Mouse (Mus musculus) lung, embryonic 15.5 days (tissue): ENCODE results near the gene Arid1b. TPM values are rescaled to one million over a fixed set of nuclear protein-coding genes. Genes with fewer than 3 reads are reported as not detected.

Experiments used
- ATAC-seq: fragments of 200-750 bp; cut with Nextera tagmentation; 2 replicates; pipeline ENCODE4 v1.8.0; 2017; ENCODE audit warnings: moderate number of reproducible peaks, borderline replicate concordance; ENCODE audit not compliant: low FRiP score, low TSS enrichment; ENCODE audit errors: extremely low read depth
- H3K27ac ChIP-seq: fragments of 300-500 bp; sonication (generic); 2 replicates; pipeline ENCODE4 v1.5.1; 2015; ENCODE audit warnings: moderate library complexity, mild to moderate bottlenecking, inconsistent platforms
- H3K27me3 ChIP-seq: fragments of 300-500 bp; sonication (generic); 2 replicates; pipeline ENCODE4 v1.6.1; 2015; ENCODE audit warnings: inconsistent platforms
- H3K36me3 ChIP-seq: fragments of 300-500 bp; sonication (generic); 2 replicates; pipeline ENCODE4 v1.6.1; 2015; ENCODE audit warnings: inconsistent platforms
- H3K4me1 ChIP-seq: fragments of 300-500 bp; sonication (generic); 2 replicates; pipeline ENCODE4 v1.6.1; 2015; ENCODE audit warnings: inconsistent platforms
- H3K4me2 ChIP-seq: fragments of 300-500 bp; sonication (generic); 2 replicates; pipeline ENCODE4 v1.6.1; 2015; ENCODE audit warnings: inconsistent platforms, mild to moderate bottlenecking, moderate library complexity
- H3K4me3 ChIP-seq: fragments of 300-500 bp; sonication (generic); 2 replicates; pipeline ENCODE4 v1.5.1; 2015; ENCODE audit warnings: mild to moderate bottlenecking, inconsistent platforms
- H3K9ac ChIP-seq: fragments of 300-500 bp; sonication (generic); 2 replicates; pipeline ENCODE4 v1.6.1; 2015; ENCODE audit warnings: inconsistent platforms
- H3K9me3 ChIP-seq: fragments of 300-500 bp; sonication (generic); 2 replicates; pipeline ENCODE4 v1.6.1; 2016; ENCODE audit warnings: inconsistent platforms
- WGBS: fragments of 180-500 bp; shearing (Covaris S2); methylation state at CpG from one replicate; pipeline ENCODE4 v1.1.7; 2015; 5-methylcytosine and 5-hydroxymethylcytosine counted together
- polyA plus RNA-seq: library from polyadenylated mRNA; unstranded; fragments of >200 nt; fragmentation: Nextera tagmentation; extraction: Ambion mirVana; gene quantifications from 2 replicates; pipeline ENCODE4 v1.2.1, GENCODE M21; 2015

The Arid1b gene
- polyA plus RNA-seq, 1 experiment from 2014 or later, result 10.5 TPM

- no peak for ATAC-seq
- no peak overlapping the region for H3K27ac ChIP-seq
- H3K36me3 ChIP-seq, result peaks cover 16% of the 10 kb centered on the region; the same call in 1 of the 2 replicates
- H3K4me2 ChIP-seq, result no peak overlapping the region
- H3K4me1 ChIP-seq, result 0 out of 2 replicates have a peak, but pooled peaks cover 3% of the 10 kb centered on the region
- H3K9ac ChIP-seq, result no peak overlapping the region
- H3K27me3 ChIP-seq, result no peaks in the 10 kb centered on the region
- H3K9me3 ChIP-seq, result no peaks in the 10 kb centered on the region
- no peak overlapping the region for H3K4me3 ChIP-seq
- WGBS, result 95% methylated on average over 6 of the region's 6 CpGs
Observed at GRCm38 (mm10) chr17:5267747-5268146, 273.6 kb downstream of the Arid1b start.

- peaks cover 11% of the 10 kb centered on the region for H3K4me1 ChIP-seq
- H3K27me3 ChIP-seq, result no peaks in the 10 kb centered on the region
- H3K36me3 ChIP-seq, result peaks cover 16% of the 10 kb centered on the region; the same call in 1 of the 2 replicates
- no peak overlapping the region for H3K4me3 ChIP-seq
- ATAC-seq, result 0 out of 2 replicates have a peak, but pooled peaks have one; percentile 20
- no peak overlapping the region for H3K9ac ChIP-seq
- WGBS, result 63% methylated on average over 10 of the region's 10 CpGs
- no peaks in the 10 kb centered on the region for H3K9me3 ChIP-seq
- no peak overlapping the region for H3K4me2 ChIP-seq
- H3K27ac ChIP-seq, result no peak overlapping the region
Observed at GRCm38 (mm10) chr17:5269302-5269701, 275.2 kb downstream of the Arid1b start.

GRCm38 (mm10) chr17:5269774-5270173 is 275.6 kb downstream of the Arid1b start:
- H3K9ac ChIP-seq, result no peak overlapping the region
- no peak for ATAC-seq
- peaks cover 11% of the 10 kb centered on the region for H3K4me1 ChIP-seq
- H3K4me3 ChIP-seq, result no peak overlapping the region
- no peak overlapping the region for H3K4me2 ChIP-seq
- no peaks in the 10 kb centered on the region for H3K9me3 ChIP-seq
- H3K27ac ChIP-seq, result no peak overlapping the region
- peaks cover 16% of the 10 kb centered on the region; the same call in 1 of the 2 replicates for H3K36me3 ChIP-seq
- no peaks in the 10 kb centered on the region for H3K27me3 ChIP-seq
- 87% methylated on average over 16 of the region's 16 CpGs for WGBS

- Histone ChIP-seq H3K4me3 (no peak overlapping the region), H3K9me3 (no peaks in the 10 kb centered on the region), H3K4me1 (peaks cover 11% of the 10 kb centered on the region), H3K27me3 (no peaks in the 10 kb centered on the region), H3K9ac (no peak overlapping the region), H3K36me3 (peaks cover 16% of the 10 kb centered on the region; the same call in 1 of the 2 replicates), H3K27ac (no peak overlapping the region), H3K4me2 (no peak overlapping the region)
- WGBS, result 72% methylated on average over 6 of the region's 6 CpGs
- ATAC-seq, result no peak
Observed at GRCm38 (mm10) chr17:5270823-5271222, 276.7 kb downstream of the Arid1b start.

DNA sequence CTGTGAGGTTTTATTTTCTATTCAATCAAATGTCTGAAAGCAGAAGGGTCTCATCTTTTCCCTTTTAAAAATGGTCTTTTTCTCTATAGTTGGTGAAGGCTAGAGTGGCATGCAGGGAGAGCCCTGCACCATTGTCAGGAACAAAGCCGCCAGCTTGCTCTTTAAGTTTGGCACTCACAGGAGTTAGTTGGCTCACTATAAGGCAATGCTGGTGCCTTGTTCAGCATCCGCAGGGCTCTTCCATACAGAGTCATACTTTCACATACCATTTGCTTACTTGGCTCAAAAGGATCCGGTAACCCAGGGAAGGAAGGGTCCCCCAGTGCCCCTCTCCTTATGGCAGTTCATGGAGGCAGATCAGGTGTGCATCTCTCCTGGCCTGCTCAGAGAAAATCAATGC is 279.0 kb downstream of the Arid1b start:
- H3K36me3 ChIP-seq, result 0 out of 2 replicates have a peak, but pooled peaks cover 7% of the 10 kb centered on the region
- no peak overlapping the region for H3K4me3 ChIP-seq
- no peak for ATAC-seq
- H3K4me1 ChIP-seq, result peaks cover 19% of the 10 kb centered on the region
- no peak overlapping the region for H3K27ac ChIP-seq
- H3K27me3 ChIP-seq, result no peaks in the 10 kb centered on the region
- 90% methylated on average over 3 of the region's 3 CpGs for WGBS
- H3K4me2 ChIP-seq, result no peak overlapping the region
- no peaks in the 10 kb centered on the region for H3K9me3 ChIP-seq
- H3K9ac ChIP-seq, result no peak overlapping the region

DNA sequence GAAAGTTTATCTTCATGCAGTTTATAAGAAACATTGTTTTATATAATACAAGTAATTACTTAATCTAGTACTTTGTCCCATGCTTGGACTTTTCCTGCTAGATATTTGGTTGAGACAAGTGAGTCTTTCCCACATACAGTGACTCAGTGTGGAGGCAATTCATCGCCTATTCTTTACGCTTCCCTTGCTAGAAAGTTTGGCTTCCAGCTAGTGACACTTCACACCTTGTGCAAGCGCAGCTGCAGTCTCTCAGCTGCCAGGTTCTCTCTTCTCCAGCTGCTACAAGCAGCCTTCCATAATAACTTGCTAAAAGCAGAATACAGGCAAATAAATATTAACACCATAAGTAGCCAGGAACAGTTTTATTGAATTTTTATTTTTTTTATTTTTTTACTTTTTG is 279.6 kb downstream of the Arid1b start:
- Histone ChIP-seq H3K4me3 (no peak overlapping the region), H3K4me1 (peaks cover 23% of the 10 kb centered on the region), H3K27me3 (no peaks in the 10 kb centered on the region), H3K9ac (no peak overlapping the region), H3K36me3 (peaks cover 6% of the 10 kb centered on the region; the same call in 1 of the 2 replicates), H3K27ac (no peak overlapping the region), H3K9me3 (no peaks in the 10 kb centered on the region), H3K4me2 (no peak overlapping the region)
- no peak for ATAC-seq
- WGBS, result 51% methylated on average over 3 of the region's 3 CpGs

GRCm38 (mm10) chr17:5274429-5274828 is 280.3 kb downstream of the Arid1b start:
- Histone ChIP-seq H3K36me3 (peaks cover 13% of the 10 kb centered on the region; the same call in 1 of the 2 replicates), H3K27ac (0 out of 2 replicates have a peak overlapping the region, but pooled peaks have one; percentile 37), H3K9ac (no peak overlapping the region), H3K4me3 (no peak overlapping the region), H3K4me2 (no peak overlapping the region), H3K9me3 (no peaks in the 10 kb centered on the region), H3K27me3 (no peaks in the 10 kb centered on the region), H3K4me1 (peaks cover 23% of the 10 kb centered on the region)
- WGBS, result 70% methylated on average over 3 of the region's 3 CpGs
- no peak for ATAC-seq

GRCm38 (mm10) chr17:5275749-5276148 is 281.6 kb downstream of the Arid1b start:
- Histone ChIP-seq H3K27me3 (no peaks in the 10 kb centered on the region), H3K4me1 (peaks cover 23% of the 10 kb centered on the region), H3K9me3 (no peaks in the 10 kb centered on the region), H3K4me3 (no peak overlapping the region), H3K4me2 (no peak overlapping the region), H3K9ac (no peak overlapping the region), H3K27ac (no peak overlapping the region), H3K36me3 (peaks cover 8% of the 10 kb centered on the region; the same call in 1 of the 2 replicates)
- ATAC-seq, result no peak
- WGBS, result 90% methylated on average over 6 of the region's 6 CpGs

DNA sequence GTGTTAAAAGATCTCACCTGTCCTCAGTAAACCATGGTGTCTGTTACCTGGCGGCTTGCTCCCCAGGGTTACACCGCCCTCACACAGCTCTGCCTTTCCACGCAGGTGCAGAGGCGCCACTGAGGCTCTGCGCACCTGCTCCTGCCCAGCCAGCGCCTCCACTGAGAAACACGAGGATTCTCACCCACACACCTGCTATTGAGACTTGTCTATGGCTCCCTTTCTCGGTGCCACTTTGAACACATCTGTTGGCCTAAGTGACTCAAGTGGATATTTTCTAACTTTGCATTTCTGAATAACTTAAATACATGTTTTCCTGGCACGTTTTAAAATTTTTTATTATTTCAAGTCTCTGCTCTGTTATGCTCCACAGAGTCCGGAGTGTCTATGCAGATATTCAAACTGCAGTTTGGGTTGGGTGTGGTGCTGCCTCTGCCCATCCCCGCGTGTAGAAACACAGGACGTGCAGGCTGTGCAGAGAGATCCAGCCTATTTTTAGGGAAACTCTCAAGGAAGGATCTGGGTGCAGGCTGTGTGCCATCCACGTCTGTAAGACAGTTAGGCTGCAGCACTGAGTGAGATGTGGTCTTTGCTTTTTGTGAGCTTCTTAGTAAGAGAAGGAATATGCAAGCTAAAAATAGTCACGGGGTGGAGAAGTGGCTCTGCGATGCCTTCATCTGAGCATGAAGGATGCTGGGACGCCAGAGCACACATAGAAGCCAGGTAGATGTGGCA is 283.2 kb downstream of the Arid1b start:
- Histone ChIP-seq H3K4me3 (no peak overlapping the region), H3K4me1 (peaks cover 23% of the 10 kb centered on the region), H3K9me3 (no peaks in the 10 kb centered on the region), H3K27ac (no peak overlapping the region), H3K9ac (no peak overlapping the region), H3K36me3 (peaks cover 8% of the 10 kb centered on the region; the same call in 1 of the 2 replicates), H3K27me3 (no peaks in the 10 kb centered on the region), H3K4me2 (no peak overlapping the region)
- 81% methylated on average over 17 of the region's 17 CpGs for WGBS
- no peak for ATAC-seq

DNA sequence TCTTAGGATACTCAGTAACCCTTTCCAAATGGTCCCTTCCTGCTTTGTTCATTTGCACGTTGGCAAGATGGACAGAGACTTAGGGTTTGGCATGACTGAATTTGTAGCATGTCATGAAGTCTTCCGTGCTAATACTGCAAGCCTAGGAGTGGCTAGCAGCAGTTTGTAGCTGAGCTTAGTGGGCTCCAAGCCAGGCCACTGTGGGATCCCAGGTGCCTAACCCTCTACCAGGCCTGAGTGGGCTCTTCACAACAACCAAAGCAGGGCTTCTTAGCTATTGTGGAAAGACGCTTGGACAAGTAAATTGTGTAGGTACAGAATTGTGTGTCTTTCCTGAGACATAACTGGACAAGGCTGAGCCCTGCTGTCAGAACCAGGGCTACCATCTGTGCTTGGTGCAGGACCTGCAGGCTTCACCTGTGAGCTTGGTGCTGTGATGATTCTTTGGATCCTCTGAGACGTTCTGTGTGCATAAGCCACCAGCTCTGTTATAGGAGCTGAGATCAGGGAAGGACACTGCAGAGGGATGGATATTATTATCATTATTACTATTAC is 286.4 kb downstream of the Arid1b start:
- Histone ChIP-seq H3K4me3 (no peak overlapping the region), H3K36me3 (peaks cover 10% of the 10 kb centered on the region), H3K4me1 (peaks cover 20% of the 10 kb centered on the region), H3K27ac (no peak overlapping the region), H3K27me3 (no peaks in the 10 kb centered on the region), H3K9ac (no peak overlapping the region), H3K9me3 (no peaks in the 10 kb centered on the region), H3K4me2 (no peak overlapping the region)
- WGBS, result 76% methylated on average over 4 of the region's 4 CpGs
- no peak for ATAC-seq

DNA sequence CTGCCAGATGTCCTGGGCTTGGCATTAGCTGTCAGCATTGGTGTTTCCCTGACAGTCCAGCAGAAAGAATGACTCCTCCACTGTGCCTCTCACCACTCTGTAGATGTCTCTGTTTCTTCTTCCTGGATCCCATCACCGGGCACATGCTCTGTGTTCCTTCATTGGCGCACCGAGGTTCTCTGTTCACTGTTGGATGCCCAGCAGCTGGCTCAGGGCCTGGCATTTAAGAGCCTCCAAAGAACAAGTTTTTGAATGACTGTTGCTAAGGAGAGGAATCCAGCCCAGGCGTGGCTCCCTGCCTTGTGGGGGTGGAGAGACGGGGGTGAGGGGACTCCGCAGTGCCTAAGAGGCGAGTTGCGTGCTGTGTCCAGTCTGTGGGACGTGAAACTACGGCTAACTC is 290.7 kb downstream of the Arid1b start:
- Histone ChIP-seq H3K4me2 (no peak overlapping the region), H3K27me3 (no peaks in the 10 kb centered on the region), H3K27ac (no peak overlapping the region), H3K9me3 (no peaks in the 10 kb centered on the region), H3K9ac (no peak overlapping the region), H3K4me3 (no peak overlapping the region), H3K36me3 (peaks cover 2% of the 10 kb centered on the region; the same call in 1 of the 2 replicates), H3K4me1 (peaks cover 23% of the 10 kb centered on the region)
- 87% methylated on average over 10 of the region's 10 CpGs for WGBS
- ATAC-seq, result no peak

DNA sequence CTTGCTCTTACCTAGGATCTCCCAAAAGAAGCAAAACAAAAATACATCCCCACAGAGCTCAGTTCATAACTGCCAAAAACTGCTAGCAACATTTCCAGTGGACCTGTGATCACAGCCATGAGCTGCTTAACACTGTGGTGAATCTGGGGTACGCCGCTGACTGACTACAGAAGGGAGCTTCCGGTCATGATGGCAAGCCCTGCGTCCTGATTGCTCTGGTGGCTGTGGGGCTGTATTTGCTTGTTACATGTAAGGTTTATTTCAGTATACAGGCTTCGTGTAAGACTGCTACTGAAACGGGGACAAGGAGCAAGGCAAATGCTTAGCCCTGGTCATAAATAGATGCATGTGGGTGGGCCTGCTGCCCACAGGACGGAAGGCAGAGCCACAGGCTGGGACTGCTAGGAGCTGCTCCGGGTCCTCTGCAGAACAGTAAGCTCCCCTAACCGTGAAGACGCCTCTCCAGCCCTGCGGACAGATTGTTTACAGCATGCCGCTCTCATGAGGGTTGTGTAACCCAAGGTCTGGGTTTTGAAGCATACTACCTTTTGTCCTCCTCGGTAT is 291.8 kb downstream of the Arid1b start:
- WGBS, result 68% methylated on average over 13 of the region's 13 CpGs
- Histone ChIP-seq H3K9me3 (no peaks in the 10 kb centered on the region), H3K27ac (no peak overlapping the region), H3K27me3 (no peaks in the 10 kb centered on the region), H3K4me3 (no peak overlapping the region), H3K4me2 (no peak overlapping the region), H3K36me3 (peaks cover 5% of the 10 kb centered on the region), H3K4me1 (peaks cover 23% of the 10 kb centered on the region), H3K9ac (no peak overlapping the region)
- ATAC-seq, result no peak; the same call in 1 of the 2 replicates
